Mouse (Mus musculus): ENCODE measurements around the gene Eif2b4.

GRCm38 (mm10) chr5:31219911-31220447, 26.7 kb upstream of the Eif2b4 start:
- TF ChIP-seq CTCF (IDR thresholded peaks at IDR 0.05; ENCODE audit: borderline replicate concordance, insufficient read depth, low read depth, low read length) (no peak), POLR2A (IDR thresholded peaks at IDR 0.05; ENCODE audit: borderline replicate concordance, insufficient read depth, low read length) (no peak)

Measured in cerebellum, adult 2 months (tissue).